Mouse (Mus musculus): ENCODE measurements around the gene Gm49673.
"Not testable (repeated sequence)": the region's sequence is repeated elsewhere in the genome, so short reads cannot be mapped to it uniquely, and the experiment has no call there.

- TF ChIP-seq CTCF, POLR2A (IDR thresholded peaks at IDR 0.05; ENCODE audit: insufficient read depth, low read depth, low read length): not testable (repeated sequence)
Observed at GRCm38 (mm10) chr17:8112199-8112598, 35.4 kb downstream of the Gm49673 start.

Measured in olfactory bulb, adult 2 months (tissue).